Mouse (Mus musculus) hindbrain, embryonic 13.5 days (tissue): ENCODE data around the gene Ankrd13a. TPM values are rescaled to one million over a fixed set of nuclear protein-coding genes. Genes with fewer than 3 reads are reported as not detected.

Source experiments
- ATAC-seq: fragments of 200-750 bp; cut with Nextera tagmentation; 2 replicates; pipeline ENCODE4 v1.8.0; 2017; ENCODE audit warnings: moderate TSS enrichment; ENCODE audit not compliant: low FRiP score
- H3K27ac ChIP-seq: fragments of 300-500 bp; sonication (generic); 2 replicates; pipeline ENCODE4 v1.5.1; 2015; ENCODE audit warnings: inconsistent platforms, mild to moderate bottlenecking, moderate library complexity
- H3K27me3 ChIP-seq: fragments of 300-500 bp; sonication (generic); 2 replicates; pipeline ENCODE4 v1.6.1; 2015; ENCODE audit warnings: mild to moderate bottlenecking, inconsistent platforms
- H3K36me3 ChIP-seq: fragments of 300-500 bp; sonication (generic); 2 replicates; pipeline ENCODE4 v1.6.1; 2015; ENCODE audit warnings: mild to moderate bottlenecking, inconsistent platforms
- H3K4me1 ChIP-seq: fragments of 300-500 bp; sonication (generic); replicated peaks from 2 replicates; pipeline ENCODE4 v1.6.1; 2015; ENCODE audit warnings: inconsistent platforms
- H3K4me2 ChIP-seq: fragments of 300-500 bp; sonication (generic); 2 replicates; pipeline ENCODE4 v1.6.1; 2015; ENCODE audit warnings: inconsistent platforms, mild to moderate bottlenecking, moderate library complexity
- H3K4me3 ChIP-seq: fragments of 300-500 bp; sonication (generic); 2 replicates; pipeline ENCODE4 v1.5.1; 2015; ENCODE audit warnings: mild to moderate bottlenecking, inconsistent platforms
- H3K9ac ChIP-seq: fragments of 300-500 bp; sonication (generic); 2 replicates; pipeline ENCODE4 v1.6.1; 2015; ENCODE audit warnings: mild to moderate bottlenecking, inconsistent platforms
- H3K9me3 ChIP-seq: fragments of 300-500 bp; sonication (generic); 2 replicates; pipeline ENCODE4 v1.6.1; 2016; ENCODE audit warnings: inconsistent platforms
- WGBS: fragments of 180-500 bp; shearing (Covaris S2); methylation state at CpG from one replicate; pipeline ENCODE4 v1.1.7; 2015; 5-methylcytosine and 5-hydroxymethylcytosine counted together
- polyA plus RNA-seq: library from polyadenylated mRNA; unstranded; fragments of >200 nt; fragmentation: Nextera tagmentation; extraction: Ambion mirVana; gene quantifications from 2 replicates; pipeline ENCODE4 v1.2.1, GENCODE M21; 2015

Ankrd13a gene
- 37.5 and 39.6 TPM in 2 replicates for polyA plus RNA-seq

GRCm38 (mm10) chr5:114774403-114775051 is at the start of gene Ankrd13a:
TSS of gene Ankrd13a (plus strand) at chr5:114774677.
- peak within 1 kb of the TSS; percentile 95 for H3K27ac ChIP-seq
- peak within 1 kb of the TSS; percentile 99 for H3K4me3 ChIP-seq
- H3K27me3 ChIP-seq = no peaks in the 10 kb centered on the region
- H3K4me2 ChIP-seq = peak within 1 kb of the TSS; percentile 85
- peaks cover 68% of the 10 kb centered on the region for H3K4me1 ChIP-seq
- H3K9me3 ChIP-seq = no peaks in the 10 kb centered on the region
- WGBS = under 1% methylated on average over 50 of the region's 73 CpGs
- peak within 1 kb of the TSS; percentile 99 for H3K9ac ChIP-seq
- ATAC-seq = peak; percentile 87
- no peaks in the 10 kb centered on the region for H3K36me3 ChIP-seq

- ATAC-seq = no peak
- H3K27me3 ChIP-seq = no peaks in the 10 kb centered on the region
- no peaks in the 10 kb centered on the region for H3K9me3 ChIP-seq
- WGBS = 85% methylated on average over 10 of the region's 10 CpGs
- no peak overlapping the region for H3K27ac ChIP-seq
- no peak overlapping the region for H3K4me3 ChIP-seq
- no peak overlapping the region for H3K9ac ChIP-seq
- peaks cover 87% of the 10 kb centered on the region for H3K36me3 ChIP-seq
- no peak overlapping the region for H3K4me2 ChIP-seq
- H3K4me1 ChIP-seq = no peaks in the 10 kb centered on the region
Measured at GRCm38 (mm10) chr5:114728160-114728559, 46.3 kb upstream of the Ankrd13a start.

GRCm38 (mm10) chr5:114730129-114730528 is 44.3 kb upstream of the Ankrd13a start:
- no peak for ATAC-seq
- H3K9me3 ChIP-seq = no peaks in the 10 kb centered on the region
- H3K4me2 ChIP-seq = no peak overlapping the region
- H3K9ac ChIP-seq = no peak overlapping the region
- peaks cover 89% of the 10 kb centered on the region for H3K36me3 ChIP-seq
- no peak overlapping the region for H3K27ac ChIP-seq
- H3K4me1 ChIP-seq = no peaks in the 10 kb centered on the region
- 78% methylated on average over 10 of the region's 10 CpGs for WGBS
- no peaks in the 10 kb centered on the region for H3K27me3 ChIP-seq
- no peak overlapping the region for H3K4me3 ChIP-seq

- no peak overlapping the region for H3K4me2 ChIP-seq
- WGBS = 77% methylated on average over 6 of the region's 6 CpGs
- no peaks in the 10 kb centered on the region for H3K4me1 ChIP-seq
- peaks cover 89% of the 10 kb centered on the region for H3K36me3 ChIP-seq
- H3K27ac ChIP-seq = no peak overlapping the region
- no peak for ATAC-seq
- H3K4me3 ChIP-seq = no peak overlapping the region
- H3K9me3 ChIP-seq = no peaks in the 10 kb centered on the region
- H3K9ac ChIP-seq = no peak overlapping the region
- no peaks in the 10 kb centered on the region for H3K27me3 ChIP-seq
Measured at GRCm38 (mm10) chr5:114731498-114731897, 43.0 kb upstream of the Ankrd13a start.

GRCm38 (mm10) chr5:114731969-114732368 is 42.5 kb upstream of the Ankrd13a start:
- no peak for ATAC-seq
- WGBS = 93% methylated on average over 15 of the region's 15 CpGs
- H3K9me3 ChIP-seq = no peaks in the 10 kb centered on the region

GRCm38 (mm10) chr5:114733606-114734005 is 40.9 kb upstream of the Ankrd13a start:
- Histone ChIP-seq H3K4me3 (no peak overlapping the region), H3K9ac (no peak overlapping the region), H3K9me3 (no peaks in the 10 kb centered on the region), H3K27ac (no peak overlapping the region), H3K36me3 (peaks cover 95% of the 10 kb centered on the region), H3K4me1 (no peaks in the 10 kb centered on the region), H3K4me2 (no peak overlapping the region), H3K27me3 (no peaks in the 10 kb centered on the region)
- 95% methylated on average over 15 of the region's 15 CpGs for WGBS
- ATAC-seq = no peak

More at GRCm38 (mm10) chr5:114731969-114732368, 42.5 kb upstream of the Ankrd13a start:
- H3K27ac ChIP-seq = no peak overlapping the region
- H3K36me3 ChIP-seq = peaks cover 94% of the 10 kb centered on the region
- no peak overlapping the region for H3K4me2 ChIP-seq
- H3K4me1 ChIP-seq = no peaks in the 10 kb centered on the region
- H3K4me3 ChIP-seq = no peak overlapping the region
- no peaks in the 10 kb centered on the region for H3K27me3 ChIP-seq
- H3K9ac ChIP-seq = no peak overlapping the region

GRCm38 (mm10) chr5:114737090-114737887 is 37.2 kb upstream of the Ankrd13a start:
- peaks cover 93% of the 10 kb centered on the region for H3K36me3 ChIP-seq
- ATAC-seq = no peak
- H3K4me2 ChIP-seq = no peak overlapping the region
- WGBS = 90% methylated on average over 21 of the region's 21 CpGs
- H3K27me3 ChIP-seq = no peaks in the 10 kb centered on the region
- no peak overlapping the region for H3K27ac ChIP-seq
- no peak overlapping the region for H3K4me3 ChIP-seq
- no peak overlapping the region for H3K9ac ChIP-seq
- H3K9me3 ChIP-seq = no peaks in the 10 kb centered on the region
- no peaks in the 10 kb centered on the region for H3K4me1 ChIP-seq

- no peak for ATAC-seq
- Histone ChIP-seq H3K36me3 (peaks cover 93% of the 10 kb centered on the region), H3K4me1 (no peaks in the 10 kb centered on the region), H3K9ac (no peak overlapping the region), H3K4me2 (no peak overlapping the region), H3K27me3 (no peaks in the 10 kb centered on the region), H3K4me3 (no peak overlapping the region), H3K27ac (no peak overlapping the region), H3K9me3 (no peaks in the 10 kb centered on the region)
- WGBS = 87% methylated on average over 12 of the region's 12 CpGs
Measured at GRCm38 (mm10) chr5:114738707-114739241, 35.7 kb upstream of the Ankrd13a start.

GRCm38 (mm10) chr5:114740595-114740994 is 33.9 kb upstream of the Ankrd13a start:
- Histone ChIP-seq H3K9me3 (no peaks in the 10 kb centered on the region), H3K36me3 (peaks cover 96% of the 10 kb centered on the region), H3K27me3 (no peaks in the 10 kb centered on the region), H3K4me1 (no peaks in the 10 kb centered on the region), H3K9ac (no peak overlapping the region), H3K4me3 (no peak overlapping the region), H3K4me2 (no peak overlapping the region), H3K27ac (no peak overlapping the region)
- 76% methylated on average over 4 of the region's 4 CpGs for WGBS
- ATAC-seq = no peak

GRCm38 (mm10) chr5:114742572-114742971 is 31.9 kb upstream of the Ankrd13a start:
- no peak overlapping the region for H3K4me3 ChIP-seq
- WGBS = 92% methylated on average over 10 of the region's 10 CpGs
- H3K36me3 ChIP-seq = peaks cover 93% of the 10 kb centered on the region
- ATAC-seq = no peak
- no peaks in the 10 kb centered on the region for H3K9me3 ChIP-seq
- no peak overlapping the region for H3K9ac ChIP-seq
- H3K4me1 ChIP-seq = no peaks in the 10 kb centered on the region
- H3K27me3 ChIP-seq = no peaks in the 10 kb centered on the region
- H3K27ac ChIP-seq = no peak overlapping the region
- no peak overlapping the region for H3K4me2 ChIP-seq

- 86% methylated on average over 13 of the region's 13 CpGs for WGBS
- no peak for ATAC-seq
Measured at GRCm38 (mm10) chr5:114742998-114743696, 31.3 kb upstream of the Ankrd13a start.

GRCm38 (mm10) chr5:114743697-114744090 is 30.8 kb upstream of the Ankrd13a start:
- no peak overlapping the region for H3K4me3 ChIP-seq
- H3K36me3 ChIP-seq = peaks cover 93% of the 10 kb centered on the region
- H3K4me2 ChIP-seq = no peak overlapping the region
- no peak overlapping the region for H3K9ac ChIP-seq
- H3K27me3 ChIP-seq = no peaks in the 10 kb centered on the region
- no peaks in the 10 kb centered on the region for H3K9me3 ChIP-seq
- 94% methylated on average over 8 of the region's 8 CpGs for WGBS
- no peak for ATAC-seq
- H3K4me1 ChIP-seq = no peaks in the 10 kb centered on the region
- no peak overlapping the region for H3K27ac ChIP-seq

More at GRCm38 (mm10) chr5:114742998-114743696, 31.3 kb upstream of the Ankrd13a start:
- no peak overlapping the region for H3K4me3 ChIP-seq
- peaks cover 93% of the 10 kb centered on the region for H3K36me3 ChIP-seq
- H3K27me3 ChIP-seq = no peaks in the 10 kb centered on the region
- no peak overlapping the region for H3K27ac ChIP-seq
- H3K4me1 ChIP-seq = no peaks in the 10 kb centered on the region
- no peaks in the 10 kb centered on the region for H3K9me3 ChIP-seq
- H3K9ac ChIP-seq = no peak overlapping the region
- no peak overlapping the region for H3K4me2 ChIP-seq
